In the genomic region with DNA sequence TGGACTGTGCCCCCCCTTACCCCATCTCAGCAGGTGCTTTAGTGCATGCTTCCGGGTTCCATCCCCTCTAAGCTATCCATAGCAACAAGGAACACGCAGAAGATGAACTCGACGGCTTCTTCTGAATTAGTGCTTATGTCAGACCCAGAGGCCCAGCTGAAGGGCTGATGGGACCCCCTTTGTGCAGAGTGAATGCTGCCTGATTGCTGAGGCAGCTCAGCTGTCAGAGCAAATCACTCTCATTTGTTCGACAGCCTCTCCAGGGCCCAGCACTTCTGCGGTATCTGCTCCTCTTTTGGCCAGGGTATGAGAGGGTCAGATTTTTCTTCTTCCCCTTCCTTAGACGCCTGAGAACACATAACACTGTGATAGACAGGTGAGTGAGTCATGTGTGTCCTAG, we compare ENCODE assay signal across 13 mouse cellular contexts.
DNase-seq lines count a peak whose midpoint lies in the region; ATAC-seq and TF ChIP-seq lines count a peak whose summit lies in the region.
"Had no signal": no experiment of that assay in that cellular context is flagged by ENCODE, and none has a peak within 500 bp of the region (broad histone marks: within the 10 kb centered on the region; RNA-seq: fewer than 3 reads in every experiment).

No protein-coding gene starts in this region.

- DNase-seq in R1 (ENCODE audit: low read depth, low spot score), result peak; percentile 46
- DNase-seq in embryo, embryonic 9.5 days (ENCODE audit: extremely low spot score), result peak; percentile 36
- DNase-seq in forebrain, postnatal 0 days, result no peak
- DNase-seq in ovary, adult 18-20 months (ENCODE audit: low spot score), result no peak
- no peak for DNase-seq in cerebellum, adult 9-11 months
- no peak for DNase-seq in lung, postnatal 36 days
- DNase-seq: kidney, postnatal 10 days; right cerebral cortex, postnatal 14 days had no signal

- no peak for TF ChIP-seq CTCF in forebrain, postnatal 0 days (IDR thresholded peaks at IDR 0.05; ENCODE audit: low read depth)

- H3K4me3 ChIP-seq in forebrain, postnatal 0 days (ENCODE audit: low read depth, low read length), result no peak overlapping the region
- no peak overlapping the region for H3K4me3 ChIP-seq in midbrain, embryonic 13.5 days (replicated peaks)
- H3K4me3 ChIP-seq: lung, embryonic 15.5 days had no signal

- H3K36me3 ChIP-seq in forebrain, postnatal 0 days (ENCODE audit: insufficient read depth), result no peaks in the 10 kb centered on the region
- H3K36me3 ChIP-seq in midbrain, embryonic 13.5 days, result no peaks in the 10 kb centered on the region
- H3K36me3 ChIP-seq: G1E; lung, embryonic 15.5 days had no signal

- no peaks in the 10 kb centered on the region for H3K4me1 ChIP-seq in forebrain, postnatal 0 days (ENCODE audit: insufficient read depth)
- H3K4me1 ChIP-seq in midbrain, embryonic 13.5 days (replicated peaks), result peaks cover 14% of the 10 kb centered on the region

- H3K27ac ChIP-seq in forebrain, postnatal 0 days (ENCODE audit: low read depth, low read length), result no peak overlapping the region
- no peak overlapping the region for H3K27ac ChIP-seq in midbrain, embryonic 13.5 days
- H3K27ac ChIP-seq: lung, embryonic 15.5 days had no signal

- H3K4me2 ChIP-seq in forebrain, postnatal 0 days (ENCODE audit: low read depth), result no peak overlapping the region
- H3K4me2 ChIP-seq in midbrain, embryonic 13.5 days (replicated peaks), result no peak overlapping the region
- H3K4me2 ChIP-seq: liver, embryonic 11.5 days; lung, embryonic 15.5 days had no signal

- 18% methylated on average over 7 of the region's 7 CpGs for WGBS in forebrain, postnatal 0 days
- 8% methylated on average over 7 of the region's 7 CpGs for WGBS in midbrain, embryonic 13.5 days

- H3K9me3 ChIP-seq in forebrain, postnatal 0 days (ENCODE audit: low read length), result no peaks in the 10 kb centered on the region
- no peaks in the 10 kb centered on the region for H3K9me3 ChIP-seq in midbrain, embryonic 13.5 days
- H3K9me3 ChIP-seq: G1E; lung, embryonic 15.5 days had no signal

- H3K9ac ChIP-seq in forebrain, postnatal 0 days, result no peak overlapping the region
- no peak overlapping the region for H3K9ac ChIP-seq in midbrain, embryonic 13.5 days (replicated peaks)
- H3K9ac ChIP-seq: lung, embryonic 15.5 days had no signal

- ATAC-seq in forebrain, postnatal 0 days, result peak; percentile 65
- peak; percentile 75 for ATAC-seq in midbrain, embryonic 13.5 days
- ATAC-seq: inflammation-experienced regulatory T-cells, adult 6 months had no signal

- H3K27me3 ChIP-seq in forebrain, postnatal 0 days (ENCODE audit: insufficient read depth, low read length), result no peaks in the 10 kb centered on the region
- H3K27me3 ChIP-seq in midbrain, embryonic 13.5 days, result peaks cover 23% of the 10 kb centered on the region
- H3K27me3 ChIP-seq: lung, embryonic 15.5 days had no signal

Comparison
In these comparisons a context has a peak if more than half of its experiments do, and no peak if none do; other contexts are left out.
1. DNase-seq: peak in R1 (single experiment) and embryo, embryonic 9.5 days (single experiment); none in forebrain, postnatal 0 days (single experiment), ovary, adult 18-20 months (single experiment), cerebellum, adult 9-11 months (single experiment) and lung, postnatal 36 days (single experiment).